Mouse (Mus musculus) retina, postnatal 7 days (tissue): Measurements from ENCODE around the gene Scg5.

Experiments used
- DNase-seq: peaks from one replicate; pipeline ENCODE4 v3.0.0-alpha.2; 2012; ENCODE audit warnings: low read depth, low spot score

Scg5 gene

GRCm38 (mm10) chr2:113757525-113758310 is 71.2 kb downstream of the Scg5 start:
- no peak for DNase-seq

GRCm38 (mm10) chr2:113756924-113757524 is 71.9 kb downstream of the Scg5 start:
- no peak for DNase-seq

GRCm38 (mm10) chr2:113749721-113750120 is 79.2 kb downstream of the Scg5 start:
- DNase-seq: no peak

- DNase-seq: no peak
Measured at GRCm38 (mm10) chr2:113749309-113749708, 79.6 kb downstream of the Scg5 start.

- DNase-seq: no peak
Measured at GRCm38 (mm10) chr2:113728581-113728980, 100.3 kb downstream of the Scg5 start.
